Mouse (Mus musculus): ENCODE measurements at regions not wholly inside any gene's neighbourhood (a gene's known extent, or its start where the extent isn't known, plus 50 kb on each side); places are given as distances from the start of the nearest gene placed in this dataset.

DNA sequence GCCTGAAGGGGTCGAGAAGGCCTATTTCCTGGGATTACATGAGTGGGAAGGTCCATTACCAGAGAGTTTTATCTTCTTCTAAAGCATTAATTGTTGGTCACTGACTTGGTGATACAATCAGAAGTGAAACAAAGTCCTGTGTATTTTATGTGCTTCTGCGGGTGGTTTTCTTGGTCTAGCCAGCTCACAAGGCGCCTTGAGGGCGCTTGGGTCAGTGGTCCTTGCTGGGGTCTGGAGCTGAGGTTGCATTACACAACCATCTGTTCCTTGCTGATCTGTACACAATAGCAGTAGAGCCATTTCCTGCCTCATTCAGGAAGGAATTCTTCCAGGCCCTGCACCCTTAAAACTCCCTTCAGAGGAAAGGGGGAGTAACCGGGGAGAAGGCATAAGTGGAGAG lies 116.9 kb upstream of the Neo1 start:
- no peak for DNase-seq (ENCODE audit: low spot score in 2 of 2)

- DNase-seq (ENCODE audit: low spot score in 2 of 2) = no peak
These were observed 108.1 kb upstream of the Neo1 start for GRCm38 (mm10) chr9:59144256-59144800.

- no peak for DNase-seq (ENCODE audit: low spot score in 2 of 2)
These were observed 107.4 kb upstream of the Neo1 start for GRCm38 (mm10) chr9:59143610-59144009.

DNA sequence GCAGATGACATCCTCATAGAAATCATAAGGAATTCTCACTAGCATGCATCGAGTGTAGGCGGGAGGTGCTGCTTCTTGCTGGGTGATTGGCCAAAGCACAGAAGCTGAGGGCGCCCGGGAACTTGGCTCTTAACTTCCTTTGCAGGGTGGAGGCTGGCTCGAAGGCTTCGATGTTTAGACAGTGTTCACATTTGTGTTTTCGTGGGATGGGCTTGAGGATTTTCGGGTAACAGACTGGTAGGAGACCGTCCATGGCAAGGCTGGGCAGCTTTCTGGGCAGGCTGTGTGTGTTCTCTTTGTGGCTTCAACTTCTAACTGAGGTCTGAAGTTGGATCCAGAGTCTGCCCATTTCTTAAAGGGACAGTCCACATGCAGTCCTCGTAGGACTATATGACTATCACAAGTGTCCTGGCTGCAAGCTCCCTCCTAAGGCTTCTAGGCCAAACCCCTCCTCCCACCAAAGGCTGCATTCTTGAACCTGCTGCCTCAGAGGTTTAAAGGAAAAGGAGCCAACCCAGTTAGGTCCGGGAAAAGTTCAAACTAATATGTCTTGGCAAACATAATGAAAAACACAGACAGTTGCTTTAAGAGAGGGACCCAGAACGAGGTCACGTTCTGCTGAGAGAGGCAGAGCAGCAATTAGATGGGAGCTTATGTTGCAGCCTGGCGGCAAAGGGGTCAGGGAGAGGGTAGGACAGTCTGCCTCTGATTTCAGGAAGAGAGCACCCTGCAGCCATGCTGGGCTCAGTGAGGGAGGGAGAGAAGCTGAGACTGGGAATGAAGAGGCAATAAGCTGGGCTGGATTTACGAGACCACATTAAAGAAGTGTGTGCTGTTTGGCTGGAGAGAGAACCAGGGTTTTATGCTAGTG lies 98.2 kb upstream of the Neo1 start:
- peak; percentile 25 to 30 for DNase-seq (ENCODE audit: low spot score in 2 of 2)

- DNase-seq (ENCODE audit: low spot score in 2 of 2) = no peak
These were observed 93.6 kb upstream of the Neo1 start for GRCm38 (mm10) chr9:59129699-59130340.

- peak; percentile 8 to 27 for DNase-seq (ENCODE audit: low spot score in 2 of 2)
These were observed 93.0 kb upstream of the Neo1 start for GRCm38 (mm10) chr9:59129252-59129651.

GRCm38 (mm10) chr9:59128023-59128422 lies 91.8 kb upstream of the Neo1 start:
- DNase-seq (ENCODE audit: low spot score in 2 of 2) = no peak

DNA sequence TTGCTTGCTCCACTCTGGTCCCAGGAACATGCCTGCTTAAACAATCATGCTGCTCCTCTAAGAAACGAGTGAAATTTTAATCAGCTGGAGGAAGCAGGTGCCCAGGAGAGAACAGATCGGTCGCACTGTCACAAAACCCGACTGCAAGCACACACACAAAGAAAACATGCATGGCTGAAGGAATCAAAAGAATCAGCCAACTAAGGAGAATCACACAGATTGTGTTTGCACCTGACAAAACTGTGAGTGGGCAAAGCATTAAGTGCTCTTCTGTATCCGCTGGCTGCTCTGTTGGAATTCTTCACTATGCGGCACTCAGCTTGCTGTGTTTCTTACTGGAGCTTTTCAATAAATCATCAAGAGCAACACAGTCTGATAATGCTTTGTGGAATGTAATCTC lies 89.6 kb upstream of the Neo1 start:
- no peak for DNase-seq (ENCODE audit: low spot score in 2 of 2)

GRCm38 (mm10) chr9:59116561-59116960 lies 80.3 kb upstream of the Neo1 start:
- DNase-seq (ENCODE audit: low spot score in 2 of 2) = peak; percentile 21 to 36

DNA sequence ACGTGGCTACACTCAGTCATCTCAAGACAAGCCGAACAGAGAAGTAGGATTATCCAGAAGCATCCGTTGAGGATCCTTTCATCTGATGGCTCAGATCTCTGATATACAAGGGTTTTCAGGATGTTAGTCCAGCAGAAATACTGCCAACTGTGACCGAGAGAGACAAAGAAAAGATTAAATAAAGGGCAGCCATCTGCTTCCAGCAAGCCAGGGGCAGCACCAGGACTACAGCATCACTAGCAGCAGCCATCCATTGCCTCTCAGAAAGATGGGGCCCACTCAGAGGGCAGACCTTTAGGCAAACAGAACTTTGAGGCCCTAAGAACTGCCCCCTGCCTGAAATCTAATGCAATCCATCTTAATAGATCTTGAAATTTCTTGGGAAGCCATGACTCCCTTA lies 77.6 kb upstream of the Neo1 start:
- no peak for DNase-seq (ENCODE audit: low spot score in 2 of 2)

DNA sequence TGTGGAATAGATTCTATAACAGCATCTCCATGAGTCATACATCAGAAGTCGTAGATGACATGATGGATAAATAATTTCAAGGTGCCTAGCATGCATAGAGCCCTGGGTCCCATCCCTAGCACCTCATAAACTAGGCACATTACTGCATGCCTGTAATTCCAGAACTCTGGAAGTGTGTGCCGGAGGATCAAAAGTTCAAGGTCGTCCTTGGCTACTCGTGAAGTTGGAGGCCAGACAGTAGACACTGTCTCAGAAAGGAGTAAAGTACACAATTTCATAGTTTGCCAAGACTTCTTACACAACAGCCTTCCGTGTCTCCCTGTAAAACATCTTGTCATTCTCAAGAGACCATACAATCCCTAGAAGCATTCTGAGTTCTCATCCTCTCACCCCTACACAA lies 63.5 kb upstream of the Neo1 start:
- DNase-seq (ENCODE audit: low spot score in 2 of 2) = no peak

- no peak for DNase-seq (ENCODE audit: low spot score in 2 of 2)
These were observed 61.3 kb upstream of the Neo1 start for GRCm38 (mm10) chr9:59097564-59097963.

GRCm38 (mm10) chr9:59096551-59097268 lies 60.5 kb upstream of the Neo1 start:
- DNase-seq (ENCODE audit: low spot score in 2 of 2) = peak in 1 of 2 experiments; percentile 19

GRCm38 (mm10) chr9:59095626-59096025 lies 59.4 kb upstream of the Neo1 start:
- no peak for DNase-seq (ENCODE audit: low spot score in 2 of 2)

DNA sequence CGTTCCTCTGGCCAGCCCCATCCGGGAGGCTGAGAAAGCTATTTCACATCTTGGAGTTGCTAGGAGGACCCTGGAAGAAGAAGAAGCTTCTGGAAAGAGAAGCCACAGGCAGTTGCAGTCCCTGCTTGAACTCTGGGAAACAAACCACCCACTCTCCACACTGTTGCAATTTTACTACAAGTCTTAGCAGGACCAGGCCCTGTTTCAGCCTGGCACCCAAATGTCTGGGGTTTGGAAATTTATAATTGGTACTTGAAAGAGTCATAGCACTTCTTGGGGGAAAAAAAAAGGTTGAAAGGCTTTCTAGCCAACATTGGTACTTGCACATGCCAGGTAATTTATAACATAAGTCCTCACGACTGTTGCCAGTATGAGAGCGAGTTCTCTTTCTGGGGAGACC lies 57.9 kb upstream of the Neo1 start:
- no peak for DNase-seq (ENCODE audit: low spot score in 2 of 2)

DNA sequence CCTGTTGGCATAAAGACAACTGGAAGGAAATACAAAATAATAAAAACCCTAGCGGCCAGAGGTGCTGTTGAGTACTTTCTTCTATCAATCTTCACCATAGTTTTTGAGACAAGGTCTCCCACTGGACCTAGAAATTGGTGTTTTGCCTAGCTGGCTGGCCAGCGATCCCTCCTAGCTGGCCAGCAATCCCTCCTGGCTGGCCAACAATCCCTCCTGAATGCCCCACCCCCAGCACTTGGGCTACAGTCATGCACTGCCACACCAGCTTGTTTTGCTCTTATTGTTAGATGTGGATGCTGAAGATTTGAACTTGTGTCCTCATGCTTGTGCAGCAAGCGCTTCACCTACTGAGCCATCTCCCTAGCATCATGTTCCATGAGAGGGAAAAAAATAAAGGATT lies 54.9 kb upstream of the Neo1 start:
- peak in 1 of 2 experiments; percentile 19 for DNase-seq (ENCODE audit: low spot score in 2 of 2)

GRCm38 (mm10) chr9:59087704-59088103 lies 51.5 kb upstream of the Neo1 start:
- DNase-seq (ENCODE audit: low spot score in 2 of 2) = no peak

GRCm38 (mm10) chr9:59087112-59087511 lies 50.9 kb upstream of the Neo1 start:
- peak in 1 of 2 experiments; percentile 18 for DNase-seq (ENCODE audit: low spot score in 2 of 2)

DNA sequence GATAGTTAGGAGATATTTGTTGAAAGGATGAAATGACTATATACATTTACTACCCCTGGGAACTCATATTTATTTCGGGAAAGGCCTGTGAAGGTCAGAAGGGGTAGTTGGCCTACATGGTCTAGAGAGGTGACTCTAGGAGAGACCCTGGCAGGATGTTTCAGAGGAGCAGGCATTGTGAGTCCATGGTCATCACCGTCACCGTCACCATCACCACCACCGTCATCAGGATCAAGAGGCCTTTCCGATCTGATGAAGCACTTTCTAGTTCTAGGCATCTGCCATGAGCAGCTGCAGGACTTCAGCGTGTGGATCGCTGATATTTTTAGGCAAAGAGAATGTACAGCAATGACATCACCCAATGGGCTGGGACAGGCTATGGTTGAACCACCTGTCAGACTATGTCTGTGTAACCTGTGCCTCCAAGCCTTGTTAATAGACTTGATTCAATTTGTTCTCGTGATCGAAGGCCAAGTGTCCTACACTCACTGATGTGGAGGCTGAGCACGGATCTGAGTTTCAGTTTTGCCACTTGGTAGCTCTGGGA lies 50.4 kb upstream of the Neo1 start:
- DNase-seq (ENCODE audit: low spot score in 2 of 2) = no peak

Measured in heart, adult 9 months (tissue).